Mouse (Mus musculus) lung, postnatal 0 days (tissue): Measurements from ENCODE around the gene Mast4.

ENCODE experiments used
- CTCF ChIP-seq: IDR thresholded peaks from 2 replicates; pipeline ENCODE4 v1.5.1; 2016; ENCODE audit warnings: antibody characterized with exemption, mild to moderate bottlenecking
- EP300 ChIP-seq: IDR thresholded peaks from 2 replicates; pipeline ENCODE4 v1.6.1; 2016; ENCODE audit warnings: antibody characterized with exemption, mild to moderate bottlenecking, control low read depth

DNA sequence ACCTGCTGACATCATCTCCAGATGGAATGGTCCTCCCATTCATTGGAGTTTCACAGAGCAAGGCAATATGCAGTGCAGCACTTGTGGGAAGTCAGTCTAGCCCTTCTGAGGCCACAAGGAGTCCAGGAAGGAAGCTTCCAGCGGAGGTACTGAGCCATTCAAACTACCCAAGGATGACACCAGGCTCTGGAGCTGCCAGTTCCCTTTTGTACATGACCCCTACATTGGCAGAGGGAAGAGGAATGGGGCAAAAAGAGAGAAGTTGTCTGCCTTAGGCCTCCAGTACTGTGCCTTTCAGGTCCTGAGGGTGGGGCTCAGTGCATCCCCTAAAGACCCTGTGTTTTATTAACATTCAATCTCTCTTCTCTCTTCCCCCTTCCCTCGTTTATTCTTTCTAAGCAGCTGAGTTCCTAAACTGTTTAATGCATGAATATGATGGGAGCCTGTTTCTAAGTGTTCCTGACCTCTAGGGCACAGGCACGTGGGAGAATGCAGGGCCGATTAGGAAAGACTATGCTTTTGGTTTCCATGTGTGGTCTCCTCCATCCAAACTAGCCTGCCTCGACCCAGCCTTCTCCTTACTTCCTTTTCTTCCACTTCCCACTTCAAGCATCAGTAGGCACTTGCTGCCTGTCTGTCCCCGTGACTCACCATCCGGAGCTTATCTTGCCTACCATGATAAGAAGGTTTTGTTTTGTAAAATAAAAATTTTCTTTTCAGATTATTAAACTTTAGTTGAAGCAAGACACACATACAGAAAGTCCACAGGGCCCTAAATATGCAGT is 639.0 kb downstream of the Mast4 start:
- TF ChIP-seq CTCF (no peak), EP300 (no peak)
